Mouse (Mus musculus) ES-Bruce4 (cell line): ENCODE measurements around the gene Ric8b. TPM values are rescaled to one million over a fixed set of nuclear protein-coding genes. Genes with fewer than 3 reads are reported as not detected.

ENCODE experiments used
- H3K27ac ChIP-seq: 2 replicates; pipeline ENCODE4 v1.5.1; 2012; ENCODE audit warnings: low read length, inconsistent platforms; ENCODE audit not compliant: insufficient read depth
- H3K27me3 ChIP-seq: 2 replicates; pipeline ENCODE4 v1.6.1; 2012; ENCODE audit warnings: mild to moderate bottlenecking, low read length, inconsistent platforms; ENCODE audit not compliant: control insufficient read depth, poor library complexity, insufficient read depth, severe bottlenecking
- H3K36me3 ChIP-seq: 2 replicates; pipeline ENCODE4 v1.6.1; 2012; ENCODE audit warnings: inconsistent platforms, mild to moderate bottlenecking, low read length, moderate library complexity; ENCODE audit not compliant: control insufficient read depth, poor library complexity, insufficient read depth, severe bottlenecking
- H3K4me1 ChIP-seq: one replicate; pipeline ENCODE4 v1.8.1; 2011; ENCODE audit warnings: low read length; ENCODE audit not compliant: control insufficient read depth, insufficient read depth
- H3K4me3 ChIP-seq: 2 replicates; pipeline ENCODE4 v1.5.1; 2011; ENCODE audit warnings: low read depth, mild to moderate bottlenecking, low read length
- H3K9ac ChIP-seq: 2 replicates; pipeline ENCODE4 v1.6.1; 2012; ENCODE audit warnings: low read depth, mild to moderate bottlenecking, inconsistent platforms; ENCODE audit not compliant: poor library complexity, severe bottlenecking
- H3K9me3 ChIP-seq: replicated peaks from 2 replicates; pipeline ENCODE4 v1.6.1; 2012; ENCODE audit warnings: mild to moderate bottlenecking, low read length, inconsistent platforms; ENCODE audit not compliant: control insufficient read depth, poor library complexity, insufficient read depth, severe bottlenecking
- CTCF ChIP-seq: IDR thresholded peaks from one replicate; pipeline ENCODE4 v1.8.1; 2011; ENCODE audit warnings: low read depth, low read length
- EP300 ChIP-seq: IDR thresholded peaks from 2 replicates; pipeline ENCODE4 v1.6.1; 2011; ENCODE audit warnings: low read depth, low read length; ENCODE audit not compliant: insufficient read depth
- POLR2A ChIP-seq: IDR thresholded peaks from one replicate; pipeline ENCODE4 v1.8.1; 2011; ENCODE audit warnings: low read length; ENCODE audit not compliant: insufficient read depth
- polyA plus RNA-seq: library from polyadenylated mRNA; stranded (reverse); fragments of >200 nt; gene quantifications from 2 replicates; pipeline ENCODE4 v1.2.4, GENCODE M21; 2011; ENCODE audit warnings: low read depth; ENCODE audit not compliant: missing spikeins, insufficient read depth, insufficient read length

Ric8b gene
- polyA plus RNA-seq, 1 experiment, result 18.8 TPM

DNA sequence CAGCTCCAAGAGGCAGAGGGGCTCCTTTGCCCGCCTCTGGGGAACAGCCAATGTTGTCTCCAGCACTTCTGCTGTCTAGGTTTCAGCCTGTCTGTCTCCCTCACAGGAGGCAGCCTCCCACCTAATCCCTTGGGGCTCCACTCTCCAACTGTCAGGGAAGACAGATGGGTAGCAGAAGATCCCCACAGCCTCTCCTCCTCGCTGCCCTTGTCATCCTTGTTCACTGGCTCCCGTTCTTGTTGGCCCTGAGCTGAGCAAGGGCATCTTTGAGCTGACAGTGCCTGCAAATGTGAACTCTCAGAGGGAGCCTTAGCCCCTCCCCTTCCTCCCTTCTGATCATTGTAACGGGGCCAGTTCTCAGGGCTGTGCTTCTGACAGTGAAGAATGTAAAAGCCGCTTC is 13.7 kb upstream of the Ric8b start:
- Histone ChIP-seq H3K27ac (no peak overlapping the region), H3K4me1 (peaks cover 4% of the 10 kb centered on the region), H3K36me3 (no peaks in the 10 kb centered on the region), H3K4me3 (no peak overlapping the region), H3K27me3 (no peaks in the 10 kb centered on the region), H3K9me3 (no peaks in the 10 kb centered on the region), H3K9ac (no peak overlapping the region)
- no peak for TF ChIP-seq POLR2A
- TF ChIP-seq EP300, result no peak
- TF ChIP-seq CTCF, result no peak

- H3K36me3 ChIP-seq, result no peaks in the 10 kb centered on the region
- peaks cover 5% of the 10 kb centered on the region for H3K4me1 ChIP-seq
- no peak overlapping the region for H3K4me3 ChIP-seq
- no peak for TF ChIP-seq CTCF
- no peak for TF ChIP-seq EP300
- TF ChIP-seq POLR2A, result no peak
- no peaks in the 10 kb centered on the region for H3K27me3 ChIP-seq
- no peak overlapping the region for H3K9ac ChIP-seq
- no peaks in the 10 kb centered on the region for H3K9me3 ChIP-seq
- no peak overlapping the region for H3K27ac ChIP-seq
Measured at GRCm38 (mm10) chr10:84906895-84907294, 10.5 kb upstream of the Ric8b start.

GRCm38 (mm10) chr10:84908006-84908405 is 9.4 kb upstream of the Ric8b start:
- H3K36me3 ChIP-seq, result no peaks in the 10 kb centered on the region
- TF ChIP-seq EP300 (no peak), CTCF (no peak), POLR2A (no peak)
- peaks cover 7% of the 10 kb centered on the region for H3K4me1 ChIP-seq
- no peak overlapping the region for H3K27ac ChIP-seq
- no peak overlapping the region for H3K4me3 ChIP-seq
- H3K9me3 ChIP-seq, result no peaks in the 10 kb centered on the region
- no peak overlapping the region for H3K9ac ChIP-seq
- H3K27me3 ChIP-seq, result no peaks in the 10 kb centered on the region

- H3K36me3 ChIP-seq, result no peaks in the 10 kb centered on the region
- no peaks in the 10 kb centered on the region for H3K27me3 ChIP-seq
- peaks cover 7% of the 10 kb centered on the region for H3K4me1 ChIP-seq
Measured at GRCm38 (mm10) chr10:84908471-84908870, 8.9 kb upstream of the Ric8b start.

GRCm38 (mm10) chr10:84909021-84909801 is 8.2 kb upstream of the Ric8b start:
- H3K36me3 ChIP-seq, result no peaks in the 10 kb centered on the region
- peak overlapping the region; percentile 34; the same call in 1 of the 2 replicates for H3K9ac ChIP-seq
- H3K27ac ChIP-seq, result peak overlapping the region; percentile 82
- TF ChIP-seq EP300 (0 out of 2 replicates have a peak, but pooled peaks have one; percentile 25), CTCF (no peak), POLR2A (no peak)
- H3K4me3 ChIP-seq, result peak overlapping the region; percentile 34; the same call in 1 of the 2 replicates
- no peaks in the 10 kb centered on the region for H3K27me3 ChIP-seq
- no peaks in the 10 kb centered on the region for H3K9me3 ChIP-seq
- peaks cover 5% of the 10 kb centered on the region for H3K4me1 ChIP-seq

More at GRCm38 (mm10) chr10:84908471-84908870, 8.9 kb upstream of the Ric8b start:
- TF ChIP-seq EP300, result no peak
- no peak for TF ChIP-seq CTCF
- no peak for TF ChIP-seq POLR2A
- Histone ChIP-seq H3K9me3 (no peaks in the 10 kb centered on the region), H3K4me3 (no peak overlapping the region), H3K27ac (no peak overlapping the region), H3K9ac (no peak overlapping the region)

DNA sequence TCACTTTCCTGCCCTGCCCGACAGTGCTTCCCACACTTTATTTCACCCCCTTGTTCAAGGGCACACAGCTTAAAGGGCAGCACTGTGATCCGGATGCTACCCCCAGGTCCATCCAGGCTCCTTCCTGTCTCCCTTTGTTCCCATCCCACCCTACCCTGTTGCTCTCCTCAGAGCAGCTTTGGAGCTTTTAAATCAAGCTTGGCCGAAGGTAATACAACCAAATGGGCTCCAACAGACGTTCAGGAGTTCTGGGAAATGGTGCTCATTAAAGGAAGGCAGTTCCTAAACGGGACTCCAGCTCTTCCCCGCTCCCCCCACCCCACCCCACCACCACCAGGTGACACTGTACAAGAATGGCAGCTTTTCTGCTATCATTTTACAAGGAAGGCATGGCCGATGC is 7.2 kb upstream of the Ric8b start:
- Histone ChIP-seq H3K27ac (peak overlapping the region; percentile 82), H3K9ac (peak overlapping the region; percentile 34; the same call in 1 of the 2 replicates), H3K4me3 (no peak overlapping the region), H3K27me3 (no peaks in the 10 kb centered on the region), H3K4me1 (peaks cover 5% of the 10 kb centered on the region), H3K36me3 (no peaks in the 10 kb centered on the region), H3K9me3 (no peaks in the 10 kb centered on the region)
- TF ChIP-seq CTCF (no peak), EP300 (peak; percentile 91)
